Mouse (Mus musculus): ENCODE measurements around the gene Dmap1.

GRCm38 (mm10) chr4:117641804-117642203 is 40.3 kb downstream of the Dmap1 start:
- no peak for TF ChIP-seq TAL1 (conservative IDR thresholded peaks at IDR 0.05; ENCODE audit: low read depth, low read length)
- no peak for TF ChIP-seq POLR2AphosphoS5 (IDR thresholded peaks at IDR 0.05; ENCODE audit: insufficient replicate concordance, low read depth, low read length)
- no peak for TF ChIP-seq CTCF (IDR thresholded peaks at IDR 0.05; ENCODE audit: low read depth, low read length)
- no peak for TF ChIP-seq GATA1 (IDR thresholded peaks at IDR 0.05; ENCODE audit: borderline replicate concordance, low read length)

Data from G1E (cell line).